Mouse (Mus musculus): Measurements from ENCODE around the gene Klc1.
A peak's percentile ranks its signal among the peaks of the same experiment; 100 is the strongest.

The Klc1 gene

GRCm38 (mm10) chr12:111813766-111814617 is 55.3 kb downstream of the Klc1 start, which contains the start of the genes Xrcc3 and Zfyve21:
Gene Xrcc3 (minus strand): TSS chr12:111813873.
Gene Zfyve21 (plus strand): TSS chr12:111814170.
- DNase-seq (ENCODE audit: low read depth, low spot score) = peak; percentile 99

DNA sequence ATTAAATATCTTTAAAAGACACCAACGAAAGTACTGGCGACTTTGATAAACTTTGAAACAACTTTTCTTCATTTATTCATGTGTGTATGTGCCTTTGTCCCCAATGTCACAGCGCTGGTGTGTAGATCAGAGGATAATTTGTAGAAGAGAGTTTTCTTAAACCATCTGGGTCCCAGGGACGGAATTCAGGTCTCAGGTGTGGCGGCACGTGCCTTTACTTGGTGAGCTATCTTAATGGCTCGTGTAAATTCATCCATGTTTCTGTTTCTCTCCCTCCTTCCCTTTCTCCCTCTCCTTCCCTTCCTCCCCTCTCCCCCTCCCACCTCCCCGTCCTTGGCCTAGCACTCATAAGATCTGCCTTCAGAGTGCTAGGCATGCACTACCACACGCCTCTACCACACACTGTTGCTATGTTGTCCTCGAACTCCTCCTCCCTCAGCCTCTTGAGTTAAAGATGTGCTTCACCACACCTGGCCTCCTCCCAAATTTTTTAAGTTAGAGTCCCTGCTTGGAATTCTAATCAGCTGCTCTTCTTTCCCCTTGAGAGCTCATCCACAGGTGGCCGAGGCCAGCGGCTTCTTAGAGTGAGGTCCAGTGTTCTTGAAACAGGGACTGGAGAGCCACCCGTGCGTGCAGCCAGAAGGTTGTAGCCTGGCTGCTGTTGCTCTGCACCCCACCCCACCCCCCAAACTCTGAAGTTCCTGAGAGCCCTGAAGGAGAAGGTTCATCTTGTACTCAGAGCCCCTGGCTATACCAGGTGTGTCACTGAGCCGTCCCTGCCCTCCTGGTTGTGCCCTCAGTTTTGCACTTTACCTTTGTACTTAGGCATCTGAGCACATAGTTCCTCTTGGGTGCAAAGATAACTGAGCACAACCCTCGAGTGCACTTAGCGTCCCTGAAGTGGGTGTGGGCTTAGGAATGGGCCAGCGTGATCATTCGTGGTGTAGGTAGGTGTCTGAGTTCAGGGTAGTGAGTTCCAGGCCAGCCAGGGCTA is 56.4 kb downstream of the Klc1 start:
- DNase-seq (ENCODE audit: low read depth, low spot score) = no peak

- DNase-seq (ENCODE audit: low read depth, low spot score) = peak; percentile 78
Measured at GRCm38 (mm10) chr12:111816528-111816927, 57.9 kb downstream of the Klc1 start.

DNA sequence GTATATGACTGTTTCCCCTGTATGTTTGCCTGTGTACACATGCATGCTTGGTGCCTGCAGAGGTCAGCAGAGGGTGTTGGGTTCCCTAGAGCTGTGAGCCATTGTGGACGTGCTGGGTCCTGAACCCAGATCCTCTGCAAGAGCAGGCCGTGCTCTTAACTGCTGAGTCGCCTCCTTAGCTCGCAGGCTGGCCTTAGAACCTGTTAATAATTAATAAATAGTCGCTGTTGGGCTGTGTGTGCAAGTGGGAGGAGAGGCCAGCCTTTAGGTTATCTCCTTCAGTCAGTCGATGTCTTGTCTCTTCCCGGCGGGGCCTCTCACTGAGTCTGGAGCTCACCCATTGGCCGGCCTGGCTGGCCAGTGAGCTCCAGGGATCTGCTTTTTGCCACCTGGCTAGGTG is 58.3 kb downstream of the Klc1 start:
- DNase-seq (ENCODE audit: low read depth, low spot score) = no peak

DNA sequence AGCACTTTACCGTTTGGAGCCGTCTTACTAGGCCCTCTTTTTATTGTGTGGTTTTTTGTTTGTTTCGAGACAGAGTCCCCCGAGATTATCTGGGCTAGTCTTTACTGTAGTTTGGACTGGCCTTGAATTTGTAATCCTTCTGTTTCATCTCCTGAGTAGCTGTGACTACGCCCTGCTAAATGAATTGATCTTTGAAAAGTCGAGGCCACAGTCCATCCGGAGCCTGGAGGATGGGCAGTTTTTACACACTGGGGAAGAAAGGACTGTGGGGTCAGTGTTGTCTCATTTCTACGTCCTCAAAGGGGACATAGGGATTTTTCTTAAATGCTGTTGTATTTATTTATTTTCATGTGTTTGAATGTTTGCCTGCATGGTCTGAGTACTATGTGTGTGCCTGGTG is 59.3 kb downstream of the Klc1 start:
- no peak for DNase-seq (ENCODE audit: low read depth, low spot score)

DNA sequence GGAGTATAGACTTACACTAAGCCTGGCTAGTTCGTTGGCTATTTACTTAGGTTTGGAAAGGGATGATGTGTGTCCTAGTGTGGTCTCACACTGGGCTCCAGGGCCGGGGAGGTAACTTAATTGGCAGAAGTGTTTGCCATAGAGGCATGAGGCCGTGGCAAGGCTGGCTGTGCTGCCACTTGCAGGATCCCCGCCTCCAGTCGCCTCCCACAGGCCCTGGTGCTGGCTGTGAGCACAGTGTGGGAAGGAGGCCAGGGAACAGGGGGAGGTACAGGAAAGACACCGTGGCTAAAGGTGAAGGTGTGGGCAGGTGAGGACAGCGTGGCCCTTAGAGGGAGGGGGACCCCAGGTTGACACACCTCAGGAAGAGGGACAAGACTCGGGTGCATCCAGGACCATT is 61.3 kb downstream of the Klc1 start:
- DNase-seq (ENCODE audit: low read depth, low spot score) = no peak

DNA sequence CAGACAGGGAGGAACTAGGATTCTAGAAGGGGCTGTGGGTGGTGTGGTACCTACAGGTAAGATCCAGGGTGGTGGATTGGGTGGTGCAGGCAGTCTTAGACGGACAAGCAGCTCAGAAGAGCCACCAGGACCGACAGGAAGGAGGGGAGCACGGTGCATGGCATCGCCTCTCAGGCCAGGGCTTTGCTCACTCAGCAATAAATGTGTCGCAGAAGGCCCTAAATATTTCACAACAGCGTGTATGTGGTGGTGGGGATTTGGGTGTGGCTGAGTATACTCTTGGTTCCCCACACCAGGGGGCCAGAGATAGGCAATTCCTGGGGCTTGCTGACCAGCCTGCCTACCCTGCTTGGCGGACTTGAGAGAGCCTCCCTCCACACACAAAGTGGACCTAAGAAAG is 62.1 kb downstream of the Klc1 start:
- DNase-seq (ENCODE audit: low read depth, low spot score) = no peak

GRCm38 (mm10) chr12:111821931-111822330 is 63.3 kb downstream of the Klc1 start:
- DNase-seq (ENCODE audit: low read depth, low spot score) = no peak

GRCm38 (mm10) chr12:111827556-111827955 is 68.9 kb downstream of the Klc1 start:
- no peak for DNase-seq (ENCODE audit: low read depth, low spot score)

GRCm38 (mm10) chr12:111829447-111829846 is 70.8 kb downstream of the Klc1 start:
- peak; percentile 86 for DNase-seq (ENCODE audit: low read depth, low spot score)

GRCm38 (mm10) chr12:111829954-111830353 is 71.3 kb downstream of the Klc1 start:
- peak; percentile 89 for DNase-seq (ENCODE audit: low read depth, low spot score)

GRCm38 (mm10) chr12:111830375-111830774 is 71.7 kb downstream of the Klc1 start:
- DNase-seq (ENCODE audit: low read depth, low spot score) = no peak

GRCm38 (mm10) chr12:111832643-111833042 is 74.0 kb downstream of the Klc1 start:
- peak; percentile 34 for DNase-seq (ENCODE audit: low read depth, low spot score)

DNA sequence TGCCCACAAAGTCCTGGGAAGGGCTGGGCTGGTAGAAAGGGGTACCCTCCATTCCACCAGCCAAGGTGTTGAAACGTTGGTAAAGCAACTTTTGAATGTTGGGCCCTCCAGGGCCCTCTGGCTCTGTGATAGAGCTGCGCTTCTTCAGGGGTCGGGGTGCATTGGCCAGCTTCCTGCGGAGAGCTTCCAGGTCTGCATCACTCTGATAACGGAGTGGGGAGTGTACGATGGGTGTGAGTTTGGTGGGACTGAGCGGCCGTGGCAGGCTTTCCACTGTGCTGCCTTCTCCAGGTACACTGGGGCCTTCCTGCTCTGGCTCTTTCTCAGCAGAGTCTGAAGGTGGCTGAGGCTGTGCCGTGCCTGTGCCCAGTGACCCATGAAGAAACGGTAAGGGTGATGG is 74.8 kb downstream of the Klc1 start:
- no peak for DNase-seq (ENCODE audit: low read depth, low spot score)

GRCm38 (mm10) chr12:111842565-111843433 is 84.2 kb downstream of the Klc1 start:
- peak; percentile 38 for DNase-seq (ENCODE audit: low read depth, low spot score)

- no peak for DNase-seq (ENCODE audit: low read depth, low spot score)
Measured at GRCm38 (mm10) chr12:111843470-111843869, 84.8 kb downstream of the Klc1 start.

DNA sequence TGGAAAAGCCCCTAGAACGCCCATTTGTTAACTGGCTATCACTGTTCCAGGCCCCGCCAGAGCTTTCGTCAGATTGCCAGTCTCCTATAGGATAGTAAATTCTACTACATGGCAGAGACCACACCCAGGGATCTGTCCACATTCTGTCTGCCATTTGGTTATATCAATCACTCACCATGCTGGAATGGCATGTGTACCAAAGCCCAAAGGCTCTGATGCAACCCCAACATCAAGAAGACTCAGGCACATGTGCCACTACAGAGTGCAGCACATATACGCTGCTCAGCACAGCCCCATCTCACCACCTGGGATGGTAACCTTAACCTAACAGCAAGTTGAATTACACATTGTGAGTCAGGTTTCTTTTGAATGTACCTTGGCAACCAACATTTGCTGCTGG is 87.3 kb downstream of the Klc1 start:
- no peak for DNase-seq (ENCODE audit: low read depth, low spot score)

GRCm38 (mm10) chr12:111846815-111847214 is 88.2 kb downstream of the Klc1 start:
- DNase-seq (ENCODE audit: low read depth, low spot score) = no peak

GRCm38 (mm10) chr12:111848300-111848798 is 89.7 kb downstream of the Klc1 start:
- DNase-seq (ENCODE audit: low read depth, low spot score) = peak; percentile 72

DNA sequence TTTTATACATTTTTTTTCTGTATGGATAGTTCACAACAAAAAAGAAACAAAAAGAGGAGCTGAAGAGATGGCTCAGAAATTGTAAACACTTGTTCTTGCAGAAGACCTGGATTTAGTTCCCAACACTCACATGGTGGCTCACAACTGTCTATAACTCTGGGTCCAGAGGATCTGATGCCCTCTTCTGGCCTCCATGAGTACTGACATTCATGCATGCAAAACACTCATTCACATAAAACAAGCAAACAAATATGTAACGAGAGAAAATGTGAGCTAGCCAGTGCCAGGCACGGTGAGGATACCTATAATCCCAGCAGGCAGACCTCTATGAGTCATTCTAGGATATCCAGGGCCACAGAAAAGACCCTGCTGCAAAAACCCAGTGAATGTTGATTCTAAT is 92.6 kb downstream of the Klc1 start:
- DNase-seq (ENCODE audit: low read depth, low spot score) = no peak

- peak; percentile 40 for DNase-seq (ENCODE audit: low read depth, low spot score)
Measured at GRCm38 (mm10) chr12:111851745-111852144, 93.1 kb downstream of the Klc1 start.

Measured in brain, adult 2 months (tissue).